Mouse (Mus musculus): Measurements from ENCODE around the gene Lsm7. TPM values are rescaled to one million over a fixed set of nuclear protein-coding genes. Genes with fewer than 3 reads are reported as not detected.
"Not testable (repeated sequence)": the region's sequence is repeated elsewhere in the genome, so short reads cannot be mapped to it uniquely, and the experiment has no call there.

The Lsm7 gene
- total RNA-seq, 2 experiments from 2014 or later: 23.6 to 28.2 TPM

DNA sequence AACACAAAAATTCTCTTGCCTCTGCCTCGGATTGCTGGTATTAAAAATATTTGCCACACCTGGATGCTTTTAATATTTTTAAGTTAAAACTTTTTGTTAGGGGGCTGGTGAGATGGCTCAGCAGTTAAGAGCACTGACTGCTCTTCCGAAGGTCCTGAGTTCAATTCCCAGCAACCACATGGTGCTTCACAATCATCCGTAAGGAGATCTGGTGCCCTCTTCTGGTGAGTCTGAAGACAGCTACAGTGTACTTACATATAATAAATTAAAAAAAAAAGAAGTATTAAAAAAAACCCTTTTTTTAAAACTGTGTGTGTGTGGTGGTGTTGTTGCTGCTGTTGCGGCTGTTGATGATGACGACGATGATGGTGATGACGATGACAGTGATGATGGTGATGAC, 37.1 kb downstream of the Lsm7 start:
- DNase-seq: not testable (repeated sequence)
- intact Hi-C loops (cut with DNase I): loop anchor here (2.0 kb wide), 1 partner anchor 69 kb away; no protein-coding TSS in a partner anchor

DNA sequence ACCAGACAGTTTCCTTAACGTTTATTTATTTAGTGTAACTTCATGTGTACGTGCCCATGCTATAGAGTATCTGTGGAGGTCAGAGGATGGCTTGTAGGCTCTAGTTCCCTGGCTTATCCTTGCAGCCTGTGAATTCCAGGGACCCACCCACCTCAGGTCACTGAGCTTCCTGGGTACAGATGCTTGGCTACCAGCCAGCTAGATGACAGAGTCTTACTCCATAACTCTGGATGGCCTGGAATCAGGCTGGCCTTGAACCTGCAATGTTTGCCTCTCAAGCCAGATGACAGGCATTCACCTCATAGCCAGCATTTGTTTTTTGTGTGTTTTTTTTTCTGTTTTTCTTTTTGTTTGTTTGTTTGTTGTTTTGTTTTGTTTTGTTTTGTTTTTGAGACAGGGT, 37.8 kb downstream of the Lsm7 start:
- no peak for DNase-seq
- intact Hi-C loops (cut with DNase I): loop anchor here (2.0 kb wide), 1 partner anchor 68 kb away; no protein-coding TSS in a partner anchor

DNA sequence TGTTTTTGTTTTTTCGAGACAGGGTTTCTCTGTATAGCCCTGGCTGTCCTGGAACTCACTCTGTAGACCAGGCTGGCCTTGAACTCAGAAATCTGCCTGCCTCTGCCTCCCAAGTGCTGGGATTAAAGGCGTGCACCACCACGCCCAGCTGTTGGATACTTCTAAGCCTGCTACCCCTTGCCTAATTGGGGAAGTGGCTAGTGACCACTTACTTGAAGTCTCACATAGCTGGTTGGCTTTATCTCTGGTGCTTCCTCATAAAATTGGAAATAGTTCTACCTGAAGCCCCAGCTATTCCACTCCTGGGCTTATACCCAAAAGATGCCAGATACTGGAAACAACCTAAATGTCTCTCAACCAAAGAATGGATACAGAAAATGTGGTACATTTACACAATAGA, 38.7 kb downstream of the Lsm7 start:
- not testable (repeated sequence) for DNase-seq
- intact Hi-C loops (cut with DNase I): loop anchor here (2.0 kb wide), 1 partner anchor 68 kb away; no protein-coding TSS in a partner anchor

DNA sequence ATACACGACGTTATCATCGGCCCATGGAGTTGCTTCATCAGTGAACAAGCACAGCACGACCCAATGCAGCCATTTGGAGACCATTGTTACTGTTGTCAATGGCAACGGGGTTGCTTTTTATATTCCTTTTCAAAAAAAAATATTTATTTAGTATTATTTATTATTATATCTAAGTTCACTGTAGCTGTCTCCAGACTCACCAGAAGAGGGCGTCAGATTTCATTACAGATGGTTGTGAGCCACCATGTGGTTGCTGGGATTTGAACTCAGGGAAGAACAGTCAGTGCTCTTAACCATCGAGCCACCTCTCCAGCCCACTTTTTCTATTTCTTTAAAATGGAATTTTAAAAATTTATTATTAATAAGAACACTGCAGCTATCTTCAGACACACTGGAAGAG, 40.2 kb downstream of the Lsm7 start:
- intact Hi-C loops (cut with DNase I): no loop called here
- DNase-seq: no peak

DNA sequence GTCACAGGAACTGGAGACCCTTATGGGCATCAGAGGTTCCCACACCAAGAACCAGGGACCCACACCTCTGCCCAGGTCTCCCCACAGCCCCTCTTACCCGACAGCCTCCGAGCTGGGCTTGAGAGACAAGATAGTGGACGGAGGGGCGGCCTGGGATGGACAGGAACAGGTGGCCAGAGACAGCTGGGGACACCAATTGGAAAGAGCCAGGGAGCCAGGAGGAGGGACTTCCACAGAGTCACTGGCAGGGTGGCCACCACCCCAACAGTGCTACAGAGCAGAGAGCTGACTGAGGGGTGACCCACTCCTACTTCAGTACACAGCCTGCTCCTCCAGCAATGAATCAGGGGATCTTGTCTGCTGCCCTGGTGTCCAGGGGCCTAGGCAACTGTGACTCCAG, 41.6 kb downstream of the Lsm7 start, which contains the start of gene Jsrp1:
Jsrp1 (minus strand) TSS at position 133 of the 400 bp plus-strand sequence.
- intact Hi-C loops (cut with DNase I): no loop called here
- no peak for DNase-seq

DNA sequence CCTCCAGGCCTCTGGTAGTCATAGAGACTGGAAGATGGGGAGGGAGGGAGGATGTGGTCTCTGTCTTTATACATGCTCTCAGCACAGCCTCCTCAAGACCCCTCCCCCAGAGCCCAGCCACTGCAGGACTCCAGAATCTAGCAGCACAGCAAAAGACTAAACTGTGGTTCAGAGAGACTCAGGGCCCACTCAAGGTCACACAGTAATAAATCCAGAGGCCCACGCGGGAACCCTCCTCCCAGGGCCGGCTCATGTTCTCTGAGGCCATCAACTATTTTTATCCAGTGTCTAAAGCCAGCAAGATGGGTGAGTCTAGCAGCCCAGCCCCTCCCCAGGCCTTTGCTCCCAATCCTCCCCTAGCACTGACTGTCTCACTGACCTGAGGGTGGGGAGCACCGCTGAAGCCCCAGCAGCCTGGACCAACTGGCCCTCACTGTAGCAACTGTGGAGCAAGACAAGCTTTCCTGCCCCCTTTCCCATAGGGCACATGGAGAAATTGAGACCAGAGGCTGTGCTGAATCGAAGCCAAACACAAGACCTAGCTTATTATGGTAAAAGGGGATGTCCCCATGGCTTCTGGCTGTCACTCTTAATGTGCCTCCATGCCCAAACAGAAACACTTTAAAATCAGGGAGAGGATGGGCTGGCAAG, 42.5 kb downstream of the Lsm7 start:
- DNase-seq: no peak
- intact Hi-C loops (cut with DNase I): no loop called here

DNA sequence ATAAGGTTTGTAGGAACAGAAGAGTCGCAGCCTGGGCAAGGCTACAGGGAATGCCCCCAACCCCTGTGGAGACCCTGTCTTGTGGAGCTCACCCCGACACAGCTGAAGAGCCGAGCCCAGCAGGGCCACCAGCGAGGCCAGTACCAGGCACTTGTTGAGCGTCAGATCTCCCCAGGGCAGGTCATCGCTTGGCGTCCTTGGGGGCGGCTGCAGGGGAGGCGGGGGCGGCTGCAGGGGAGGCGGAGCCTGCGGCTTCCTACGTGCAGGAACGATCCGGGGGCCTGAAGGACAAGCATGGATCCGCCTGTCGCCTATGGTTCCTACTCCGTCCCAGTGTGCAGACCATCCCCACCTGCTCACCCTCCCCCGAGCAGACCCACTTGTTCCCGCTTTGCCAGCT, 44.9 kb downstream of the Lsm7 start:
- intact Hi-C loops (cut with DNase I): no loop called here
- DNase-seq: no peak

DNA sequence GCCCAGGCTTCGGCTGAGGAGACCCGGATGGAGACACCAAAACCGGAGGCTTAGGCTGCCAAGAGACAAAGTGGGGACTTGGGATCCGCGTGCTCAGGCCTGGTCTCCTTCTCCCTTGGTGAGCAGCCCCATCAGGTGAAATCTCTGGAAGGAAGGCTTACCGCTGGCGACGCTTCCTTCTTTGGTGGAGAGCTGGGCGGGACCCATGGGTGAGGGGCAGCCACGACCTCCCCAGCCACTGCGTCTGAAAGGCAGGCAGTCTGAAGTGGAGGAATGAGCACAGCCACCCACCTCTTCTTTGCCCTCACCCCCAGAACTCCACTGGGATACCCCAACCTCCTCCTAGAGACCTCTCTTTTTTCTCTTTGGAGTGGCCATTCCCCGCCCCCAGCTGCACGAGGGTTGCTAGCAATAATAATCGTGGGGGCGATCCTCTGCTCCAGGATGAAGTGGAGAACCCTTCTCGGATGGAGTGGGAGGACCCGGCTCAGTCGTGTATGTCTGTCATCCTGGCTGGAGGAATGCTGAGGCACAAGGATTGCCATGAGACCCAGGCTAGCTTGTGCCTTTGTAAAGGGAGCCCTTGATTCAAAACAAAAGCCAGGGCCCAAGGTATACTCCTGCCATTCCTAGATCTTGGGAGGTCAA, 45.9 kb downstream of the Lsm7 start:
- DNase-seq: no peak
- intact Hi-C loops (cut with DNase I): loop anchor here (5.0 kb wide), 3 partner anchors 62 to 188 kb away; no protein-coding TSS in a partner anchor

DNA sequence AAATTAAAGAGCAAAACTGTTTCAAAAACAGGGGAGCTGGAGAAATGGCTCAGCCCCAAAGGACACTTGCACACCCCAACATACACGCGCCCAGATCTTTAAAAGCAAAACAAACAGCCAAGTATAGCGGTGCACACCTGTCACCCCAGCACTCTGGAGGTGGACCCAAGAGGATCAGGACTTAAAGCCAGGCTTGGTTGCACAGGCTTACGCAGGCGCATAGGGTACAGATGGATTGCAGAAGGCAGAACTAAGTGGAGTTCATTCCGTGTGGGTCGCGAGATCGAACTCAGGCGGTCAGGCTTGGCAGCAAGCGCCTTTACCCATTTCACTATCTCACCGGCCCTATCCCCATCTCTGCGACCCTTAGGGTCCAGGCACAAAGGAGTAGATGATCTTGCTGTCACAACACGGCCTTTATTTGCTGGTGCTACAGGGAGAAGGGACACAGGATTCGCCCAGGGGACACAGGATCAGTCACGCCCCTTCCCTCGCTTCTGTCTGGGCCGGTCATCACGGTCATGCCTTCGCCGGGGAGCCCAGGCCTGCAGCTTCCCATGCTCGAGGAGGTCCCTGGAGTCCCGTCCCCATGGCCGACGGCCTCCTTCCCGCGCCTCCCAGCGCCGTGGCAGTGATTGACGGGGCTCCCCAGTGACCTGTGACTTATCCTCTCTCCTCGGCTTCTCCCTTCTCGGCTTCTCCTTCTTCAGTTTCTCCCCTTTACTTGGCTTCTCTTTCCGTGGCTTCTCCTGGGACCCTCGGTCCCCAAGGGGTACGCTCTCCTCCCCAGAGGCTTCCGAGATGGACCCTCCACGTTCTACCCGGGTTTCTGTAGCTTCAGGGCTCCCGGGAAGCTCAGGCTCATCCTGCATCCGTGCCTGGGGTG, 46.7 kb downstream of the Lsm7 start:
- intact Hi-C loops (cut with DNase I): loop anchor here (5.0 kb wide), 3 partner anchors 61 to 189 kb away; no protein-coding TSS in a partner anchor
- no peak for DNase-seq

DNA sequence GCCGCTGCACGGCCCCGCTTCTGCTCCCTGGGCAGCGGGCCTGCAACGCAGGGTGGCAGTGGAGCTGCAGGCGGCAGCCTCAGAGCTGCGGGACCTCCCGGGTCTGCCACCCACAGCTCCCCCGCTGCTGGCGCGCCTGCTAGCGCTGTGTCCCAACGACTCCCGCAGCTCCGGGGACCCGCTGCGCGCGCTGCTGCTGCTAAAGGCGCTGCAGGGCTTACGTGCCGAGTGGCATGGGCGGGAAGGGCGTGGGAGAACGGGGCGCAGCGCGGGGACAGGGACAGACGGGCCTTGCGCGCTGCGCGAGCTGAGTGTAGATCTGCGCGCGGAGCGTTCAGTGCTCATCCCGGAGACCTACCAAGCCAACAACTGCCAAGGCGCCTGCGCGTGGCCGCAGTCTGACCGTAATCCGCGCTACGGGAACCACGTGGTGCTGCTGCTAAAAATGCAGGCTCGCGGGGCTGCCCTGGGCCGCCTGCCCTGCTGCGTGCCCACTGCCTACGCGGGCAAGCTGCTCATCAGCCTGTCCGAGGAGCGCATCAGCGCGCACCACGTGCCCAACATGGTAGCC, 47.9 kb downstream of the Lsm7 start:
- DNase-seq: peak; percentile 81 to 86
- intact Hi-C loops (cut with DNase I): loop anchor here (5.0 kb wide), 3 partner anchors 60 to 190 kb away; no protein-coding TSS in a partner anchor

DNA sequence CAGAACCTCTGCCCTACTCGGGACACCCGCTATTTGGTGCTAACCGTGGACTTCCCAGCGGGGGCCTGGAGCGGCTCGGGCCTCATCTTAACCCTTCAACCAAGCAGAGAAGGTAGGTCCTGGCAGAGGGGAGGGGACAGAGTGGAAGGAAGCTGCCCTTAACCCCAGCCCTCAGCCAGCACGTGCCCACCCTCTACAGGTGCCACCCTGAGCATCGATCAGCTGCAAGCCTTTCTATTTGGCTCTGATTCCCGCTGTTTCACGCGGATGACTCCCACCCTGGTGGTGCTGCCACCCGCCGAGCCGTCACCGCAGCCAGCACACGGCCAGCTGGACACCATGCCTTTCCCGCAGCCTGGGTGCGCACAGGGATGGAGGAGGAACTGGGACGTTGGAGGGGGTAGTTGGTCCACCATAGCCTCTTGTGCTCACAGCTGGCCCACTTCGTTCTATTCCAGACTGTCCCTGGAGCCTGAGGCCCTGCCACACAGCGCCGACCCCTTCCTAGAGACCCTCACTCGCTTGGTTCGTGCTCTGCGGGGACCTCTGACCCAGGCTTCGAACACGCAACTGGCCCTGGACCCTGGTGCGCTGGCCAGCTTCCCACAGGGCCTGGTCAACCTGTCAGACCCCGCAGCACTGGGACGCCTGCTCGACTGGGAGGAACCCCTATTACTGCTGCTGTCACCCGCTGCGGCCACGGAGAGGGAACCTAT, 48.5 kb downstream of the Lsm7 start:
- intact Hi-C loops (cut with DNase I): loop anchor here (5.0 kb wide), 3 partner anchors 59 to 191 kb away; no protein-coding TSS in a partner anchor
- no peak for DNase-seq

DNA sequence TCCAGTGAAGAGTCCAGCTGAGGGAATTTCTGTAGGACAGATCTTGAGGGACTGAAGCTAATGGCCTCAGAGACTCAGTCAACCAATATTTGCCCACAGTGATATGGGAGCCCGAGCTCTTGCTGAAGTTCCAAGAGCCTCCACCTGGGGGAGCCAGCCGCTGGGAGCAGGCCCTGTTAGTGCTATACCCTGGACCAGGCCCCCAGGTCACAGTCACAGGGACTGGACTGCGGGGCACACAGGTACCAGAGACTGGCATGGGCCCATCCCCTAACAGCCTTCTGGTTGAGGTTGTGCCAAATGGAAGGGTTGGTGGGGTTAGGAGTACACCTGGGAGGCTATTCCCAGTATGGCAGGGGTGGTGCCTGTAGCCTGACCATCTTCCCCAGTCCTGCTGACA, 49.1 kb downstream of the Lsm7 start:
- peak; percentile 72 to 88 for DNase-seq
- intact Hi-C loops (cut with DNase I): loop anchor here (5.0 kb wide), 3 partner anchors 59 to 191 kb away; no protein-coding TSS in a partner anchor

DNA sequence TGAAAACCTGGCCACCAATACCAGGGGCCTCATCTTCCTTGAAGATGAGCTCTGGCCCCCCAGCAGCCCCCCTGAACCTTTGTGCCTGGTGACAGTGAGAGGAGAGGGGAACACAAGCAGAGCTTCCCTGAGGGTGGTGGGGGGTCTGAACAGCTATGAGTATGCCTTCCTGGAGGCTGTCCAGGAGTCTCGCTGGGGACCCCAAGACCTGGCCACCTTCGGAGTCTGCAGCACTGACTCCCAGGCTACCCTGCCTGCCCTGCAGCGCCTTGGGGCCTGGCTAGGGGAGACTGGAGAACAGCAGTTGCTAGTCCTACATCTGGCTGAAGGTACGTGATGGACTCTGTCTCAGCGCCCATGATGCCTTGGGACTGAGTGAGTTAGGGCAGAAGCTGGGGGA, 49.7 kb downstream of the Lsm7 start:
- intact Hi-C loops (cut with DNase I): loop anchor here (5.0 kb wide), 3 partner anchors 58 to 192 kb away; no protein-coding TSS in a partner anchor
- DNase-seq: no peak

DNA sequence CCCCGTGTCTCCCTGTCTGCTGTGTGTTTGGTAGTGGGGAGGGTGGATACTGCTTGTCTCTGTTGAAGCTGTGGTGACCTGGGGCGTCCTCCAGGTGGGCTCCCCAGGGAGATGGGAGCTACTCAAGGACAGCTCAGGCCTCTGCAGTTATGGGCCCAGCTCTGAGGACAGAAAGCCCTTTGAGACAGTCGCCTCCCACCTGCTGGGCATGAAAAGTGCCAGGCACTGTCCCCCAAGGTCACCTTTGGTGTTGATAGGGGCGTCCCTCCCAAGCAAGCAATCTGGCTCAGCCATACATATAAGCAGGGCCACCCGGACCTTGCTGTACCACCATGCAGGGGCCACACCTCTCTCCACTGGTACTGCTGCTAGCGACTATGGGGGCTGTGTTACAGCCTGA, 50.1 kb downstream of the Lsm7 start, which contains the start of gene Amh:
Amh (plus strand) TSS at position 328 of the 400 bp plus-strand sequence.
- intact Hi-C loops (cut with DNase I): loop anchor here (5.0 kb wide), 3 partner anchors 58 to 192 kb away; no protein-coding TSS in a partner anchor

DNA sequence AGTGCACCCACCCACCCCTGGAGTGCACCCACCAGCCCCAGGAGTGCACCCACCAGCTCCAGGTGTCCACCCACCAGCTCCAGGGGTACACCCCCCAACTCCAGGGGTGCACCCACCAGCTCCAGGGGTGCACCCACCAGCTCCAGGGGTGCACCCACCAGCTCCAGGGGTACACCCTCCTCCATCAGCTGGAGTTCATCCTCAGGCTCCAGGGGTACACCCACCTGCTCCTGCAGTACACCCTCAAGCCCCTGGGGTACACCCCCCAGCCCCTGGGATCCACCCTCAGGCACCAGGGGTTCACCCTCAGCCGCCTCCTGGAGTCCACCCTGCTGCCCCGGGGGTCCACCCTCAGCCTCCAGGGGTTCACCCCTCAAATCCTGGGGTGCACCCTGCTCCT, 50.7 kb downstream of the Lsm7 start:
- no peak for DNase-seq
- intact Hi-C loops (cut with DNase I): no loop called here

More for the DNA sequence above, 50.1 kb downstream of the Lsm7 start, which contains the start of gene Amh:
- DNase-seq: no peak

DNA sequence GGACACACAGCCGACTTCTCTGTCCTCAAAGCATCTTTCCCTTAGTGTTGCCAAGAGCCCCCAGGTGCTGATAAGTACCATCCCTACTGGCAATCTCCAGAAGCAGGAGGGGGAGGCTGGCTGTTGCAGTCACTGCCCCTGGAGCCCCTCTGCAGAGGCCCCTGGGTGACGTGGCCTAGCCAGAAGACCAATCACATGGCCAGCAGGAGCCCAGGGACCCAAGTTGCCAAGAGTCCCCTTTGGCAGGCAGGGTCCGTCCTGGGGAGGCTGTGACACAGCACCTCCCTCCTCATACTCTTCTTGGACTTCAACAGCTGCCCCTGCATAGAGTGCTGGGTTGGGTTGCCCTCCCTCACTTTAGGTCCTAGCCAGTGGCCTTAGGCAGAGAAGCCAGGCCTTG, 52.0 kb downstream of the Lsm7 start:
- intact Hi-C loops (cut with DNase I): no loop called here
- DNase-seq: no peak
